Mouse (Mus musculus) effector memory CD4-positive, alpha-beta T cell, adult 5 months (primary cell): ENCODE data around the gene Morf4l2. TPM values are rescaled to one million over a fixed set of nuclear protein-coding genes. Genes with fewer than 3 reads are reported as not detected.

Source experiments
- polyA plus RNA-seq: library from polyadenylated mRNA; unstranded; fragments of 100-300 nt; shearing (Covaris generic); gene quantifications from one replicate; pipeline ENCODE4 v1.2.1, GENCODE M21; 2017

Gene Morf4l2
- polyA plus RNA-seq, result 169 TPM

DNA sequence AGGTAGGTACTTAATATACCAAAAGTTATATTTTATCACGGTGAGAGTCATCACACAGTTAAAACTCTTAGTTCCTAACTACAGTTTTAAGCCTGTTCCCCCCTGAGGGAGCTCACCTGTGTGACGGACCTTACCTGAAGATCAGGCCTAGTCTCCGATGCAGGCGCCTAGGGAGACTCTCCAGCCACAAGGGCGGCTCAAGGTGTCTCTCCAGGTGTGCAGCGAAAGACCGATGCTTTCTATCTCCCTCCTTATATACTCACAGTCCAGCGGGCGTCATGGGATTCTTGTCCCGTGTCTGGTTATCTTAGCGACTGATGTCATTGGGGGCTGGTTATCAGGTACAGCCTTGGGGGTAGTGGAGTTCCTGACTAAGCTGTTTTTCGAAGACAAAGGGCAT, at the start of gene Morf4l2:
TSS of gene Morf4l2 (minus strand) at position 232 of the 400 bp plus-strand sequence.

DNA sequence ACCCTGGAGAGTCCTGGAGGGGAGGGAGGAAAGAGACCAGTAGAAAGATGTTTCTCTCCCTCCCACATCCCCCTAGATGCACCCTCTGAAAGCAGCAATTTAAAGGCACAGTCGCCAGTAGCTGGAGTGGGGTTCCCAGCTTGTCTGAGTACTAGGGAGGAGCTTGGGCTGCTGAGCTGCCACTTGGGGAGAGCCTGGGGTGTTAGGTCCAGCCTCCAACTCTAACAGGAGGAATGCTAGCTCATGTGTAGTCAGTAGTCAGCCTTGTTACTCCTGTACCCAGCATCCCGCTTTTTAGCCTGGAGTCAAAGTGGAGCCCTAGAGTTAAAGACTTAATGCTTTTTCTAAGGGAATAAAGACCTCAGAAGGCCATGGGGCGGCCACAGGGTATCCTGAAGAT, 36.6 kb upstream of the Morf4l2 start, which contains the start of gene Glra4:
TSS of gene Glra4 (minus strand) at position 101 of the 400 bp plus-strand sequence.

DNA sequence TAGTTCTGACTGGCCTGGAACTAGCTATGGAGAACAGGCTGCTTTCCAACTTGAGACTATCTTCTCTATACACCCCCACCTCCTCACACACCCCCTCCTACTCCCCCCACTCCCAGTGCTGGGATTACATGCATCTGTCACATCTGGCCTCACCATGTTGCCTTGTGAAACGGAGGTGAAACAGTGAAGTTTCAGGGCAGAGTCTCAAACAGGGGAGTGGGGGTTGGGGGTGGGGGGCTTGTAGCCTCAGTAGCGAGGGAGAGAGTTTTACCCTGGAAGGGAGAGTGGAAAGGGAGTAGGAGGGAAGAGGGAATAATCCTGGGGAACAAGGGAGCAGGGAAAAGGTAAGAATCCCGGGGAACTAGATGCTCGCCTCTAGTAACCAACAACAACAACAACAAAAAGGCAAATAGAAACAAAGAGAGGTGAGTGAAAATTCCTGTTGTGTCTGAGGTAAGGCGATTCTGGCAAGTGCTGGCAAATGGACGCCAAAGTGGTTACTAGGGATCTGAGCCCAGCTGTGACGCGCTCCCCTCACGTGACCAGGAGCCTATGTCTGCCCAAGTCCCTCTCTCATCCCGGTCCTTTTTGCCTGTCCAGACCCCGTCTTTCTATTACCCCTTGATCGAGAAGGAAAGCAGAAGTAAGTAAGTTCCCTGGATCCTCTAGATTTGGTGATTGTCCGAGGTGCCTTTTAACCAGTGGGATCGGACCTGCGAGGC, 35.9 kb downstream of the Morf4l2 start, which contains the start of gene Tceal1:
TSS of gene Tceal1 (plus strand) at position 537 of the 722 bp plus-strand sequence.

Other genes with a start within 250 kb of the Morf4l2 start
- not detected for gene Kir3dl1, start 225.7 kb downstream of the Morf4l2 start, polyA plus RNA-seq
- not detected for gene Kir3dl2, start 199.6 kb downstream of the Morf4l2 start, polyA plus RNA-seq
- gene Tceal3, start 152.8 kb downstream of the Morf4l2 start, polyA plus RNA-seq, result 1.8 TPM
- gene Tceal1, start 35.7 kb downstream of the Morf4l2 start, polyA plus RNA-seq, result not detected
- gene Glra4, start 36.5 kb upstream of the Morf4l2 start, polyA plus RNA-seq, result not detected
- 1.9 TPM for gene Plp1, start 79.0 kb upstream of the Morf4l2 start, polyA plus RNA-seq
- not detected for gene Rab9b, start 125.1 kb upstream of the Morf4l2 start, polyA plus RNA-seq
- not detected for gene H2bfm, start 183.6 kb upstream of the Morf4l2 start, polyA plus RNA-seq
- 33.3 TPM for gene Tmsb15b2, start 231.8 kb upstream of the Morf4l2 start, polyA plus RNA-seq
- gene Tmsb15l, start 233.2 kb upstream of the Morf4l2 start, polyA plus RNA-seq, result 1.6 TPM
- gene Tmsb15b1, start 233.2 kb upstream of the Morf4l2 start, polyA plus RNA-seq, result 11.5 TPM
- gene Zcchc18, start 249.5 kb upstream of the Morf4l2 start, polyA plus RNA-seq, result 12.2 TPM